Mouse (Mus musculus) limb, embryonic 14.5 days (tissue): ENCODE results near the gene Emilin2. TPM values are rescaled to one million over a fixed set of nuclear protein-coding genes. Genes with fewer than 3 reads are reported as not detected.

Source experiments
- ATAC-seq: fragments of 200-750 bp; cut with Nextera tagmentation; 2 replicates; pipeline ENCODE4 v1.8.0; 2017; ENCODE audit warnings: low read depth, moderate number of reproducible peaks, moderate TSS enrichment; ENCODE audit not compliant: low FRiP score
- DNase-seq: peaks from one replicate; pipeline ENCODE4 v3.0.0-alpha.2; 2015; ENCODE audit warnings: low spot score
- H3K27ac ChIP-seq: fragments of 300-500 bp; sonication (generic); replicated peaks from 2 replicates; pipeline ENCODE4 v1.5.1; 2014; ENCODE audit warnings: low read depth, mild to moderate bottlenecking, low read length, moderate library complexity, mixed read lengths
- H3K27me3 ChIP-seq: fragments of 300-500 bp; sonication (generic); 2 replicates; pipeline ENCODE4 v1.6.1; 2014; ENCODE audit warnings: low read length, mixed read lengths; ENCODE audit not compliant: control insufficient read depth, insufficient read depth
- H3K36me3 ChIP-seq: fragments of 300-500 bp; sonication (generic); 2 replicates; pipeline ENCODE4 v1.6.1; 2014; ENCODE audit warnings: mild to moderate bottlenecking, low read length, moderate library complexity, mixed read lengths; ENCODE audit not compliant: control insufficient read depth, insufficient read depth
- H3K4me1 ChIP-seq: fragments of 300-500 bp; sonication (generic); 2 replicates; pipeline ENCODE4 v1.6.1; 2014; ENCODE audit warnings: antibody characterized with exemption, low read length, mixed read lengths; ENCODE audit not compliant: control insufficient read depth, insufficient read depth
- H3K4me2 ChIP-seq: fragments of 300-500 bp; sonication (generic); replicated peaks from 2 replicates; pipeline ENCODE4 v1.6.1; 2014; ENCODE audit warnings: low read depth, mild to moderate bottlenecking, low read length, moderate library complexity; ENCODE audit not compliant: severe bottlenecking
- H3K4me3 ChIP-seq: fragments of 300-500 bp; sonication (generic); replicated peaks from 2 replicates; pipeline ENCODE4 v1.5.1; 2014; ENCODE audit warnings: low read length
- H3K9ac ChIP-seq: fragments of 300-500 bp; sonication (generic); 2 replicates; pipeline ENCODE4 v1.6.1; 2014; ENCODE audit warnings: mild to moderate bottlenecking, low read depth, low read length, moderate library complexity; ENCODE audit not compliant: severe bottlenecking
- H3K9me3 ChIP-seq: fragments of 300-500 bp; sonication (generic); 2 replicates; pipeline ENCODE4 v1.6.1; 2016; ENCODE audit warnings: low read length; ENCODE audit not compliant: control insufficient read depth
- POLR2A ChIP-seq: fragments of 200-500 bp; IDR thresholded peaks from 2 replicates; pipeline ENCODE4 v1.8.0; 2012; ENCODE audit warnings: inconsistent platforms, mild to moderate bottlenecking, moderate library complexity, borderline replicate concordance; ENCODE audit not compliant: insufficient read depth, insufficient read length; ENCODE audit errors: extremely low read depth
- WGBS: fragments of 180-500 bp; shearing (Covaris S2); extraction: QIAGEN DNeasy Blood & Tissue Kit; methylation state at CpG from one replicate; pipeline ENCODE4 v1.1.7; 2014; 5-methylcytosine and 5-hydroxymethylcytosine counted together
- polyA plus RNA-seq, 2 experiments: library from polyadenylated mRNA; depleted of rRNA in 1 of 2; stranded (reverse) in 1 of 2; unstranded in 1 of 2; fragments of >200 nt; fragmentation: Nextera tagmentation in 1 of 2; extraction: Ambion mirVana in 1 of 2; gene quantifications; 2 replicates each; pipeline versions ENCODE4 v1.2.1 to v1.2.3; 2012 to 2014

Gene Emilin2
- polyA plus RNA-seq, 2 experiments: 22.7 to 30.0 TPM

- Histone ChIP-seq H3K4me2 (no peak overlapping the region), H3K4me3 (no peak overlapping the region), H3K9ac (no peak overlapping the region), H3K4me1 (peaks cover 10% of the 10 kb centered on the region), H3K27me3 (peaks cover 15% of the 10 kb centered on the region), H3K27ac (no peak overlapping the region), H3K9me3 (no peaks in the 10 kb centered on the region), H3K36me3 (no peaks in the 10 kb centered on the region)
- 90% methylated on average over 5 of the region's 5 CpGs for WGBS
- ATAC-seq (no peak), DNase-seq (no peak)
- TF ChIP-seq POLR2A: no peak
These were observed 3.5 kb downstream of the Emilin2 start for GRCm38 (mm10) chr17:71308296-71308695.

- H3K36me3 ChIP-seq: no peaks in the 10 kb centered on the region
- 89% methylated on average over 10 of the region's 10 CpGs for WGBS
- TF ChIP-seq POLR2A: no peak
- H3K4me3 ChIP-seq: no peak overlapping the region
- peaks cover 15% of the 10 kb centered on the region for H3K27me3 ChIP-seq
- H3K27ac ChIP-seq: no peak overlapping the region
- ATAC-seq (no peak), DNase-seq (no peak)
- H3K4me2 ChIP-seq: no peak overlapping the region
- no peak overlapping the region for H3K9ac ChIP-seq
- no peaks in the 10 kb centered on the region for H3K9me3 ChIP-seq
- H3K4me1 ChIP-seq: peaks cover 10% of the 10 kb centered on the region
These were observed 4.5 kb downstream of the Emilin2 start for GRCm38 (mm10) chr17:71307251-71307790.

- Histone ChIP-seq H3K9ac (no peak overlapping the region), H3K4me1 (peaks cover 10% of the 10 kb centered on the region), H3K4me2 (no peak overlapping the region), H3K27ac (no peak overlapping the region), H3K27me3 (peaks cover 14% of the 10 kb centered on the region), H3K36me3 (no peaks in the 10 kb centered on the region), H3K9me3 (no peaks in the 10 kb centered on the region), H3K4me3 (no peak overlapping the region)
- TF ChIP-seq POLR2A: no peak
- DNase-seq: no peak
- WGBS: 82% methylated on average over 4 of the region's 4 CpGs
- no peak for ATAC-seq
These were observed 5.1 kb downstream of the Emilin2 start for GRCm38 (mm10) chr17:71306716-71307115.

GRCm38 (mm10) chr17:71306091-71306490, 5.7 kb downstream of the Emilin2 start:
- no peak overlapping the region for H3K9ac ChIP-seq
- no peaks in the 10 kb centered on the region for H3K36me3 ChIP-seq
- no peak for DNase-seq
- no peak overlapping the region for H3K4me2 ChIP-seq
- H3K27ac ChIP-seq: no peak overlapping the region
- no peaks in the 10 kb centered on the region for H3K9me3 ChIP-seq
- no peak for ATAC-seq
- WGBS: 89% methylated on average over 6 of the region's 6 CpGs
- H3K4me1 ChIP-seq: peaks cover 6% of the 10 kb centered on the region
- no peak overlapping the region for H3K4me3 ChIP-seq
- TF ChIP-seq POLR2A: no peak
- H3K27me3 ChIP-seq: peaks cover 8% of the 10 kb centered on the region

DNA sequence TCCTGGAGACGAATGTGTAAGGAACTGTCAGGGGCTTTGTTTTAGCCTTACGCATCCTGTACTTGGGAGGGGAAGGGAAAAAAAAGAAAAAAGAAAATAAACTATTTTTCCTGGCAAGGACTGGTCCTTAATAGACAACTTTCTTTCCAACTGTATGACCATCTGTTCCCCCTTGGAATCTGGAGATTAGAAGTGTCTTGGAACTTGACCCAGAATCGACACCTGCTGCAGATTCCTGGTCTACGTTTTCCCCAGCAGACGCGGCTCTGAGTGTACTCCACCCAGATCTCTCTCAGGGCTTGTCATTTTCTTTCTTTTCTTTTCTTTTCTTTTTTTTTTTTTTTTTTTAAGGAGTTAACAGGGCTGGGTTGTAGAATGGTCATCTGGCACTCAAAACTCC, 8.3 kb downstream of the Emilin2 start:
- Histone ChIP-seq H3K4me3 (no peak overlapping the region), H3K4me2 (no peak overlapping the region), H3K9me3 (no peaks in the 10 kb centered on the region), H3K36me3 (no peaks in the 10 kb centered on the region; the same call in 1 of the 2 replicates), H3K9ac (no peak overlapping the region), H3K27me3 (no peaks in the 10 kb centered on the region), H3K4me1 (no peaks in the 10 kb centered on the region), H3K27ac (no peak overlapping the region)
- no peak for TF ChIP-seq POLR2A
- peak; percentile 71 for ATAC-seq
- DNase-seq: peak; percentile 75
- 49% methylated on average over 6 of the region's 6 CpGs for WGBS
